Mouse (Mus musculus) heart, embryonic 10.5 days (tissue): ENCODE results near the gene Tmem150b. TPM values are rescaled to one million over a fixed set of nuclear protein-coding genes. Genes with fewer than 3 reads are reported as not detected.

ENCODE experiments used
- DNase-seq: peaks from one replicate; pipeline ENCODE4 v3.0.0-alpha.2; 2017; ENCODE audit warnings: low spot score
- H3K27ac ChIP-seq: fragments of 300-500 bp; sonication (generic); 2 replicates; pipeline ENCODE4 v1.5.1; 2016; ENCODE audit warnings: mild to moderate bottlenecking
- H3K27me3 ChIP-seq: fragments of 300-500 bp; sonication (generic); 2 replicates; pipeline ENCODE4 v1.6.1; 2016; ENCODE audit warnings: mild to moderate bottlenecking; ENCODE audit not compliant: poor library complexity, insufficient read depth, severe bottlenecking
- H3K36me3 ChIP-seq: fragments of 300-500 bp; sonication (generic); 2 replicates; pipeline ENCODE4 v1.6.1; 2016; ENCODE audit warnings: mild to moderate bottlenecking, moderate library complexity
- H3K4me1 ChIP-seq: fragments of 300-500 bp; sonication (generic); 2 replicates; pipeline ENCODE4 v1.6.1; 2016; ENCODE audit warnings: mild to moderate bottlenecking
- H3K4me3 ChIP-seq: fragments of 300-500 bp; sonication (generic); 2 replicates; pipeline ENCODE4 v1.5.1; 2016; ENCODE audit warnings: mild to moderate bottlenecking, moderate library complexity
- H3K9me3 ChIP-seq: fragments of 300-500 bp; sonication (generic); 2 replicates; pipeline ENCODE4 v1.6.1; 2016; ENCODE audit warnings: mild to moderate bottlenecking, moderate library complexity
- WGBS: fragments of 180-500 bp; shearing (Covaris S2); methylation state at CpG from one replicate; pipeline ENCODE4 v1.1.7; 2016; 5-methylcytosine and 5-hydroxymethylcytosine counted together
- polyA plus RNA-seq: library from polyadenylated mRNA; unstranded; fragments of >200 nt; fragmentation: Nextera tagmentation; extraction: Ambion mirVana; gene quantifications from 2 replicates; pipeline ENCODE4 v1.2.1, GENCODE M21; 2016

Gene Tmem150b
- polyA plus RNA-seq, 1 experiment from 2014 or later: not detected

DNA sequence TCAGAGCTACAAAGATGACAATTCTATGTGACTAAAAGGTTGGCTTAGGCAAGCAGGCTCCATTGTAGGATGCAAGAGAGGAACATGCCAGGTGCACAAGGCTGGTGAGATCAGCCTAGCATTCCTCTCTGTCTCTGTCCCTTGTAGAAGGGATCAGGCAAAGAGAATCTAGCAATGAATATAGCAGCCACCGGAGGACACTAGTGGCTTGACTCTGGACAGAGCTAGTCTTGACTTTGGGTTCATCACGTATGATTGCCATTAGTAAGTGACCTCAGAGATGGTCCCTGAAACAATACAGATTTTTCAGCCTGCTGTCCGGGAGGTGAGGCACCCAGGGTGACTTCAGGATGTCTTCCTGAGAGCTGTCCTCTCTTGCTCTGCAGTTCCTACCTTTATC is 12.5 kb downstream of the Tmem150b start:
- Histone ChIP-seq H3K4me3 (no peak overlapping the region), H3K36me3 (peaks cover 76% of the 10 kb centered on the region), H3K4me1 (no peaks in the 10 kb centered on the region), H3K9me3 (no peaks in the 10 kb centered on the region), H3K27ac (no peak overlapping the region), H3K27me3 (no peaks in the 10 kb centered on the region)
- 81% methylated on average over 3 of the region's 3 CpGs for WGBS
- no peak for DNase-seq

GRCm38 (mm10) chr7:4705098-4705497 is 20.0 kb downstream of the Tmem150b start:
- H3K27ac ChIP-seq: no peak overlapping the region
- WGBS: 39% methylated on average over 18 of the region's 18 CpGs
- H3K4me1 ChIP-seq: 0 out of 2 replicates have a peak, but pooled peaks cover 2% of the 10 kb centered on the region
- H3K27me3 ChIP-seq: no peaks in the 10 kb centered on the region
- no peak for DNase-seq
- 0 out of 2 replicates have a peak overlapping the region, but pooled peaks have one; percentile 19 for H3K4me3 ChIP-seq
- H3K9me3 ChIP-seq: no peaks in the 10 kb centered on the region
- peaks cover 73% of the 10 kb centered on the region for H3K36me3 ChIP-seq

GRCm38 (mm10) chr7:4703195-4703594 is 21.9 kb downstream of the Tmem150b start:
- Histone ChIP-seq H3K27me3 (no peaks in the 10 kb centered on the region), H3K4me1 (0 out of 2 replicates have a peak, but pooled peaks cover 2% of the 10 kb centered on the region), H3K27ac (no peak overlapping the region), H3K4me3 (no peak overlapping the region), H3K36me3 (peaks cover 77% of the 10 kb centered on the region), H3K9me3 (no peaks in the 10 kb centered on the region)
- WGBS: 90% methylated on average over 7 of the region's 7 CpGs
- no peak for DNase-seq

- peaks cover 73% of the 10 kb centered on the region for H3K36me3 ChIP-seq
- H3K4me1 ChIP-seq: 0 out of 2 replicates have a peak, but pooled peaks cover 2% of the 10 kb centered on the region
- no peak overlapping the region for H3K27ac ChIP-seq
- H3K9me3 ChIP-seq: no peaks in the 10 kb centered on the region
- H3K4me3 ChIP-seq: no peak overlapping the region
- WGBS: 75% methylated on average over 8 of the region's 8 CpGs
- no peak for DNase-seq
- no peaks in the 10 kb centered on the region for H3K27me3 ChIP-seq
Observed at GRCm38 (mm10) chr7:4702334-4702733, 22.7 kb downstream of the Tmem150b start.

- no peaks in the 10 kb centered on the region for H3K27me3 ChIP-seq
- 69% methylated on average over 6 of the region's 6 CpGs for WGBS
- H3K4me3 ChIP-seq: no peak overlapping the region
- no peaks in the 10 kb centered on the region for H3K9me3 ChIP-seq
- no peak for DNase-seq
- H3K4me1 ChIP-seq: peaks cover 21% of the 10 kb centered on the region
- H3K27ac ChIP-seq: peak overlapping the region; percentile 57; the same call in 1 of the 2 replicates
- H3K36me3 ChIP-seq: peaks cover 49% of the 10 kb centered on the region
Observed at GRCm38 (mm10) chr7:4693004-4693403, 32.0 kb downstream of the Tmem150b start.

DNA sequence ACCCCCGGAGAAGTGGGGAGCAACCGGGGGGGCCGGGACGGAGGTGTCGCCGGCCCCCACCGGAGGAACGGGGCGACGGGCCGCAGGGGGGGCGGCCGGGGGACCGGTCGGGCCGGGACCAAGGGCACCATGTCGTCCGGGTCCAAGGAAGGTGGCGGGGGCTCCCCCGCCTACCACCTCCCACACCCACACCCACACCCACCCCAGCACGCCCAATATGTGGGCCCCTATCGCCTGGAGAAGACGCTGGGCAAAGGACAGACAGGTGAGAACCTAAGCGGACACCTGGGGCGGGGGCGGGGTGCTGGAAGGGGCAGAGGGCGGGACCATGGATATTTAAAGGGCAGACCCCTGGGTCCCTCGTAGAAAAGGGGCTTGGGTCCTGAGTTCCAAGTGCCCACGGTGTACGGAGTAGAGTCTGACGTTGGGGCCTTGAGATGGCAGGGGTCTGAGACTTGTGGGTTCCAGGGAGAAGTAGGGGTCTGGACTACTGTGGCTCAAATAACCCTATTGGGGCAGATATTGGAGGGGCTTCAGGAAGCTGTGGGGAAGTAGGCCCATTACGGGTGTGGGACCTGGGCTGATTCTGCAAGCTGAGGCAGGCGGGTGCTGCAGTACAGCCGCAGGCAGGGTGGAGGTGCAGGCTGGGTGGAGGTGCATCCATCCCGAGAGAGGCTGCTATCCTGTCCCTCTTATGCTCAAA is 33.9 kb downstream of the Tmem150b start:
- Histone ChIP-seq H3K9me3 (no peaks in the 10 kb centered on the region), H3K36me3 (peaks cover 36% of the 10 kb centered on the region), H3K4me3 (peak overlapping the region; percentile 93), H3K27me3 (no peaks in the 10 kb centered on the region), H3K27ac (peak overlapping the region; percentile 98), H3K4me1 (peaks cover 21% of the 10 kb centered on the region)
- DNase-seq: no peak
- WGBS: 9% methylated on average over 22 of the region's 35 CpGs

GRCm38 (mm10) chr7:4690387-4690786 is 34.7 kb downstream of the Tmem150b start, which contains the start of gene Brsk1:
TSS of gene Brsk1 (plus strand) at chr7:4690604.
- Histone ChIP-seq H3K27me3 (no peaks in the 10 kb centered on the region), H3K36me3 (peaks cover 29% of the 10 kb centered on the region), H3K9me3 (no peaks in the 10 kb centered on the region), H3K27ac (peak within 1 kb of the TSS; percentile 98), H3K4me3 (peak within 1 kb of the TSS; percentile 93), H3K4me1 (peaks cover 21% of the 10 kb centered on the region)
- peak; percentile 86 for DNase-seq
- WGBS: under 1% methylated on average over 5 of the region's 18 CpGs

DNA sequence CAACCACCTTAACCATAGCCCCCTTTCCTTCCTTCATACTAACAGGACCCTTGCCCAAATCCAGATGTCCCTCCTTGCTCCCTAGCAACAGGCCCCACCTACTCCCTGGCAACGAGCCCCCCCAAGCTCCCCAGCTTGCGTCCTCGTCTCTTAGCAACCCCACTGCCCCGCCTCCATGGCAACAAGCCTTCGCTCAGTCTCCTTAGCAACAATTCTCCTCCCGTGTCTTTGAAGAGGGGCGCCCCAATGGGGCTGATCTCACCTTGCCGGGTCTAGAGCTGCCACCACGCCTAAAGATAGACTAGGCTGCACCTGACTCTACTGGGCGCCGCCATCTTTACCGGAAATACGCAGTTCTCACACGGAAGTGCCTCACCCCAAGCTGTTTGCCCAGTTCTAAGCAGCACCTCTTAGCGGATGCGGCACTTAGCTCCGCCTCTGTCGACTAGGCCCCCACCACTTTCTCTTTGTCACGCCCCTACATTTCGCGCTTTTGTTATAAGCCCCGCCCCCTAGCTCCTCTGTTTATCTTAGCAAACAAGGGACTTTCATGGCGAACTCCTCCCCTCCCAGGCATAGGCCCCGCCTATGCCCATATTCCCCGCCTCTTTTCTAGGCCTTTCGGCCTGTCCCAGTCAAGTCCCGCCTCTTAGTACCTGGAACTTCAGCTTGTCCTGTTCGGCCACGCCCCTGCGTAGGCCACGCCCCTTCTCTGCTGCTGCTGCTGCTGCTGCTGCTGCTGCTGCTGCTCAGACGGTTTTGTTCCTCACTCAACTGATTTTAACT is 40.2 kb downstream of the Tmem150b start, which contains the start of gene Hspbp1:
Hspbp1 (minus strand) TSS at position 437 of the 786 bp plus-strand sequence.
- peak; percentile 99 for DNase-seq
- Histone ChIP-seq H3K27ac (peak within 1 kb of the TSS; percentile 83), H3K4me1 (peaks cover 7% of the 10 kb centered on the region), H3K27me3 (no peaks in the 10 kb centered on the region), H3K4me3 (peak within 1 kb of the TSS; percentile 80), H3K36me3 (peaks cover 24% of the 10 kb centered on the region), H3K9me3 (no peaks in the 10 kb centered on the region)
- under 1% methylated on average over 32 of the region's 32 CpGs for WGBS

DNA sequence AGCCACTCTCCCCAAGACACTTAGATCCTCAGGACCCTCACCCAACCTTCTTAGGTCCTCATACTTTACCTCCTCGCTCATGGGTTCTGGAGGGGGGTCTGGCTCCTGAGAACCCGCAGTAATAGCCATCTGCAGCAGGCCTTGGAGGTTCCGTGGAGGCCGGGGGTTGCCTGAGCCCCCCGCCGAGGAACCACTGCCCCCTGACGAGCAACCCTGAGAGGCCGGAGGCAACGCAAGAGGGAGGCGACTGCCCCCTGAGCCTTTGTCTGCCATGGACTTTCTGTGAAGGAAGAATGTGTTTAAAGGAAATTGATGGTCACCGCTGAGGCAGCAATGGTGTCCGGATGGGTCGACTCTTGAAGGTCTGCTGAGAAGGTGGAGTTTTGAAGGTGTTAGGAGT is 40.8 kb downstream of the Tmem150b start:
- H3K27me3 ChIP-seq: no peaks in the 10 kb centered on the region
- no peaks in the 10 kb centered on the region for H3K9me3 ChIP-seq
- WGBS: 2% methylated on average over 13 of the region's 13 CpGs
- DNase-seq: no peak
- peak overlapping the region; percentile 80 for H3K4me3 ChIP-seq
- H3K4me1 ChIP-seq: peaks cover 7% of the 10 kb centered on the region
- H3K36me3 ChIP-seq: peaks cover 26% of the 10 kb centered on the region
- peak overlapping the region; percentile 83 for H3K27ac ChIP-seq

DNA sequence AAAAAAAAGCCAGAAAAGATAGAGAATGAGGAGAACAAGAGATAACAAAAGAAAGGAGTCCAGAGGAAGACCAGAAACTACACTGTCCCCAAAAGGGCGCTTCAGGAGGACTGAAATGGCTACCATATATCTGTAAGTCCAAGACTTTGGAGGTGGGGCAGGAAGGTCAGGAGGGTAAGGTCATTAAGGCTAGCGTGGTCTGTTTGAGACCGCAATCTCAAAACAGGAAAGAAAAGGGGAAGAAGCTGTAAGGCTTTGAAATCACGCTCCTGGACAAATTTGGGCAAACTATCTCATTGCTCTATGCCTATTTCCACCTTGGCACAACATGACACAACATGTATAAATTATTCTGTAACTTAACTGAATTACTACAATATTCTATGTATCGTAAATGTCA is 41.7 kb downstream of the Tmem150b start:
- Histone ChIP-seq H3K36me3 (peaks cover 30% of the 10 kb centered on the region), H3K27me3 (no peaks in the 10 kb centered on the region), H3K4me1 (peaks cover 7% of the 10 kb centered on the region), H3K4me3 (no peak overlapping the region), H3K27ac (no peak overlapping the region), H3K9me3 (no peaks in the 10 kb centered on the region)
- DNase-seq: no peak
- WGBS: 87% methylated on average over 5 of the region's 5 CpGs

DNA sequence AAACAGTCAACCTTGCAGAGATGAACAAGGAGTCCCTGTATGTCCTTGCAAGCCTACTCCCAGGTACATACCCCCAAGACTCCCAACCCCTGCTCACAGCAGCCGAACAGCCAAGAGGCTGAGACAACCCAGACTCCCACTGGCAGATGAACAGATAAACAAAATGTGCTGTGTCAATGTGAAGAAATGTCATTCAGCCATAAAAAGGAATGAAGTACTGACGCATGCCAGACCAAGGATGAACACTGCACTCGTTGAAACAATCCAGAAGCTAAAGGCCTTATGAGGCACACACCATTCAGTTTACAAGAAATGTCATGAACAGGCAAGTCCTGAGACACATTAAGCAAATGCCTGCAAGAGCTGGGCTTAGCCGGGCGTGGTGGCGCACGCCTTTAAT is 49.8 kb downstream of the Tmem150b start:
- H3K36me3 ChIP-seq: peaks cover 67% of the 10 kb centered on the region

GRCm38 (mm10) chr7:4674114-4674731 is 50.8 kb downstream of the Tmem150b start:
- WGBS: 88% methylated on average over 12 of the region's 12 CpGs
- no peak for DNase-seq
- no peak overlapping the region for H3K4me3 ChIP-seq
- H3K27me3 ChIP-seq: no peaks in the 10 kb centered on the region
- peaks cover 68% of the 10 kb centered on the region for H3K36me3 ChIP-seq
- H3K27ac ChIP-seq: no peak overlapping the region
- no peaks in the 10 kb centered on the region for H3K4me1 ChIP-seq
- H3K9me3 ChIP-seq: no peaks in the 10 kb centered on the region

More for the DNA sequence above, 49.8 kb downstream of the Tmem150b start:
- 74% methylated on average over 7 of the region's 7 CpGs for WGBS
- no peaks in the 10 kb centered on the region for H3K9me3 ChIP-seq
- no peak overlapping the region for H3K27ac ChIP-seq
- H3K4me1 ChIP-seq: no peaks in the 10 kb centered on the region
- no peak for DNase-seq
- H3K4me3 ChIP-seq: no peak overlapping the region
- no peaks in the 10 kb centered on the region for H3K27me3 ChIP-seq

- Histone ChIP-seq H3K27ac (no peak overlapping the region), H3K4me3 (no peak overlapping the region), H3K36me3 (peaks cover 80% of the 10 kb centered on the region), H3K4me1 (no peaks in the 10 kb centered on the region), H3K27me3 (no peaks in the 10 kb centered on the region), H3K9me3 (no peaks in the 10 kb centered on the region)
- no peak for DNase-seq
- 69% methylated on average over 4 of the region's 4 CpGs for WGBS
Observed at GRCm38 (mm10) chr7:4671956-4672355, 53.1 kb downstream of the Tmem150b start.
